Mouse (Mus musculus) liver, embryonic 14.5 days (tissue): ENCODE data around the gene Sptssa. TPM values are rescaled to one million over a fixed set of nuclear protein-coding genes. Genes with fewer than 3 reads are reported as not detected.

ENCODE experiments used
- ATAC-seq: fragments of 200-750 bp; cut with Nextera tagmentation; 2 replicates; pipeline ENCODE4 v1.8.0; 2017; ENCODE audit warnings: moderate number of reproducible peaks, mild to moderate bottlenecking, moderate library complexity; ENCODE audit not compliant: insufficient read depth
- DNase-seq, 3 experiments: peaks; one replicate each; pipeline ENCODE4 v3.0.0-alpha.2; 2012 to 2013; ENCODE audit warnings: low read depth in 3 of 3, low spot score in 3 of 3
- H3K27ac ChIP-seq: fragments of 300-500 bp; sonication (generic); 2 replicates; pipeline ENCODE4 v1.5.1; 2014; ENCODE audit warnings: moderate library complexity, mild to moderate bottlenecking, control low read depth, inconsistent platforms
- H3K27me3 ChIP-seq: fragments of 300-500 bp; sonication (generic); 2 replicates; pipeline ENCODE4 v1.6.1; 2014; ENCODE audit warnings: mild to moderate bottlenecking, low read length, moderate library complexity; ENCODE audit not compliant: control insufficient read depth, insufficient read depth
- H3K36me3 ChIP-seq: fragments of 300-500 bp; sonication (generic); replicated peaks from 2 replicates; pipeline ENCODE4 v1.6.1; 2014; ENCODE audit warnings: low read depth; ENCODE audit not compliant: control insufficient read depth, insufficient read depth
- H3K4me1 ChIP-seq, 2 experiments: fragments of 200-500 bp in 1 of 2; fragments of 300-500 bp in 1 of 2; sonication (generic) in 1 of 2; replicated peaks; 2 replicates each; pipeline ENCODE4 v1.6.1; 2012 to 2014; ENCODE audit warnings: antibody characterized with exemption in 1 of 2, inconsistent platforms in 1 of 2, low read length in 1 of 2; ENCODE audit not compliant: control insufficient read depth in 2 of 2, insufficient read depth in 2 of 2
- H3K4me2 ChIP-seq: fragments of 300-500 bp; sonication (generic); 2 replicates; pipeline ENCODE4 v1.6.1; 2014; ENCODE audit warnings: low read depth, mild to moderate bottlenecking, control low read depth, moderate library complexity
- H3K4me3 ChIP-seq, 2 experiments: fragments of 200-500 bp in 1 of 2; fragments of 300-500 bp in 1 of 2; sonication (generic) in 1 of 2; 2 replicates each; pipeline ENCODE4 v1.5.1; 2012 to 2014; ENCODE audit warnings: low read depth in 2 of 2, low read length in 2 of 2, mild to moderate bottlenecking in 2 of 2, control low read depth in 1 of 2, inconsistent platforms in 1 of 2, moderate library complexity in 1 of 2; ENCODE audit not compliant: insufficient read depth in 1 of 2
- H3K9ac ChIP-seq: fragments of 300-500 bp; sonication (generic); replicated peaks from 2 replicates; pipeline ENCODE4 v1.6.1; 2014; ENCODE audit warnings: mild to moderate bottlenecking, control low read depth, moderate library complexity
- H3K9me3 ChIP-seq: fragments of 300-500 bp; sonication (generic); 2 replicates; pipeline ENCODE4 v1.6.1; 2016; ENCODE audit warnings: low read length, mixed read lengths; ENCODE audit not compliant: control insufficient read depth
- CTCF ChIP-seq: IDR thresholded peaks from 2 replicates; pipeline ENCODE4 v1.5.1; 2016; ENCODE audit warnings: antibody characterized with exemption, low read depth, control low read depth
- EP300 ChIP-seq: IDR thresholded peaks from 2 replicates; pipeline ENCODE4 v1.6.1; 2016; ENCODE audit warnings: antibody characterized with exemption, low read depth
- WGBS: fragments of 180-500 bp; shearing (Covaris S2); extraction: QIAGEN DNeasy Blood & Tissue Kit; methylation state at CpG from one replicate; pipeline ENCODE4 v1.1.7; 2014; ENCODE audit not compliant: insufficient replicate concordance; 5-methylcytosine and 5-hydroxymethylcytosine counted together
- polyA plus RNA-seq, 2 experiments: library from polyadenylated mRNA; depleted of rRNA in 1 of 2; stranded (reverse) in 1 of 2; unstranded in 1 of 2; fragments of >200 nt; fragmentation: Nextera tagmentation in 1 of 2; extraction: Ambion mirVana in 1 of 2; gene quantifications; 2 replicates each; pipeline versions ENCODE4 v1.2.1 to v1.2.3; 2012 to 2014

Gene Sptssa
- polyA plus RNA-seq (2012; rRNA removed), result 27.0 and 32.1 TPM in 2 replicates
- 65.1 and 65.2 TPM in 2 replicates for polyA plus RNA-seq (2014; fragmentation: Nextera tagmentation; extraction: Ambion mirVana)

GRCm38 (mm10) chr12:54656396-54657171, at the start of gene Sptssa:
Gene Sptssa, minus strand, starts transcription at chr12:54656573.
- WGBS, result 7% methylated on average over 53 of the region's 53 CpGs
- Histone ChIP-seq H3K27me3 (no peaks in the 10 kb centered on the region), H3K36me3 (no peaks in the 10 kb centered on the region), H3K4me2 (peak within 1 kb of the TSS; percentile 91), H3K4me1 (peaks cover 3 to 26% of the 10 kb centered on the region in 2 experiments), H3K4me3 (peak within 1 kb of the TSS; percentile 80 to 93), H3K9me3 (no peaks in the 10 kb centered on the region), H3K27ac (peak within 1 kb of the TSS; percentile 73), H3K9ac (peak within 1 kb of the TSS; percentile 92)
- TF ChIP-seq EP300 (no peak), CTCF (peak; percentile 15; the same call in 1 of the 2 replicates)
- DNase-seq, result peak; percentile 89 to 90 (median 89)
- ATAC-seq, result peak; percentile 100

- H3K9me3 ChIP-seq, result no peaks in the 10 kb centered on the region
- H3K4me2 ChIP-seq, result no peak overlapping the region
- peaks cover 5 to 15% of the 10 kb centered on the region in 2 experiments; a peak in 3 of 4 replicates for H3K4me1 ChIP-seq
- no peak overlapping the region for H3K9ac ChIP-seq
- 35% methylated on average over 7 of the region's 7 CpGs for WGBS
- H3K4me3 ChIP-seq, result no peak overlapping the region
- H3K27ac ChIP-seq, result no peak overlapping the region
- no peaks in the 10 kb centered on the region for H3K36me3 ChIP-seq
- ATAC-seq (no peak), DNase-seq (no peak)
- TF ChIP-seq EP300 (no peak), CTCF (no peak)
- H3K27me3 ChIP-seq, result no peaks in the 10 kb centered on the region
Observed at GRCm38 (mm10) chr12:54699394-54699793, 43.0 kb upstream of the Sptssa start.

GRCm38 (mm10) chr12:54697791-54698250, 41.4 kb upstream of the Sptssa start:
- no peak overlapping the region; the same call in 1 of the 2 replicates for H3K9ac ChIP-seq

GRCm38 (mm10) chr12:54697003-54697597, 40.7 kb upstream of the Sptssa start:
- Histone ChIP-seq H3K9ac (no peak overlapping the region; the same call in 1 of the 2 replicates), H3K27me3 (no peaks in the 10 kb centered on the region), H3K9me3 (no peaks in the 10 kb centered on the region), H3K4me1 (peaks cover 8 to 18% of the 10 kb centered on the region in 2 experiments), H3K4me3 (no peak overlapping the region), H3K27ac (peak overlapping the region; percentile 69), H3K4me2 (peak overlapping the region; percentile 98), H3K36me3 (no peaks in the 10 kb centered on the region; the same call in 1 of the 2 replicates)
- DNase-seq (peak in 1 of 3 experiments; percentile 60), ATAC-seq (peak; percentile 59)
- no peak for TF ChIP-seq EP300
- TF ChIP-seq CTCF, result no peak
- 5% methylated on average over 7 of the region's 7 CpGs for WGBS

More at GRCm38 (mm10) chr12:54697791-54698250, 41.4 kb upstream of the Sptssa start:
- peak overlapping the region; percentile 20; the same call in 1 of the 2 replicates for H3K4me2 ChIP-seq
- no peaks in the 10 kb centered on the region for H3K27me3 ChIP-seq
- H3K4me3 ChIP-seq, result no peak overlapping the region
- TF ChIP-seq EP300, result no peak
- TF ChIP-seq CTCF, result no peak
- peaks cover 8 to 18% of the 10 kb centered on the region in 2 experiments for H3K4me1 ChIP-seq
- H3K9me3 ChIP-seq, result no peaks in the 10 kb centered on the region
- ATAC-seq, result no peak
- WGBS, result 40% methylated on average over 6 of the region's 6 CpGs
- no peaks in the 10 kb centered on the region for H3K36me3 ChIP-seq
- DNase-seq, result no peak
- peak overlapping the region; percentile 69 for H3K27ac ChIP-seq
